In the genomic region with DNA sequence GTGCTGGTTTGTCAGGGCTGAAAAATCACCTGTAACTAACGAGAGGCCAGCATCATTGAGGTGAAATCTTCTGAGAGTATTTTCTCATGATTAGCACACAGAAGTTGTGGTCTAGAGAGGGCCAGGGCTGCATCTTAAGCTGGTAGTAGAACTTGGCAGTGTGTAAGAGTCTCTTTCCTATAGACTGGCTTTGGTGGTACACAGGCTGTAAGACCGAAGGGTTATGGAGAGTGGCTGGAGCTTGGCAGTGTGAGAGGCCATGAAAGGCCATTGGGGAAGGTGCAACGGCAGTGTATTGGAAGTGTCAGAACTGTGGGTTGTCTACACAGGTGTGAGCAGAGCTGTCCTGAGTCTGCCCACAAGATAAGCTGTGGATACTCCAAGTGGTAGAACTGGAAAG, we compare ENCODE assay signal across 31 mouse cellular contexts. TPM values are rescaled to one million over a fixed set of nuclear protein-coding genes. Genes with fewer than 3 reads are reported as not detected.
A peak's percentile ranks its signal among the peaks of the same experiment; 100 is the strongest.
DNase-seq lines count a peak whose midpoint lies in the region; ATAC-seq and TF ChIP-seq lines count a peak whose summit lies in the region.
"Had no signal": no experiment of that assay in that cellular context is flagged by ENCODE, and none has a peak within 500 bp of the region (broad histone marks: within the 10 kb centered on the region; RNA-seq: fewer than 3 reads in every experiment).

No protein-coding gene starts in this region.

- TF ChIP-seq POLR2A in CH12.LX (IDR thresholded peaks at IDR 0.05; ENCODE audit: low read depth, low read length): no peak

- no peaks in the 10 kb centered on the region for H3K36me3 ChIP-seq in megakaryocyte, embryonic 14.5 days (replicated peaks; ENCODE audit: low read length)
- no peaks in the 10 kb centered on the region for H3K36me3 ChIP-seq in CH12.LX (replicated peaks in 1 of 2; ENCODE audit: control insufficient read depth in 1 of 2, insufficient read depth in 1 of 2, low read length in 1 of 2)
- H3K36me3 ChIP-seq: G1E; hindbrain, embryonic 10.5 days; hindbrain, embryonic 13.5 days; intestine, embryonic 15.5 days had no signal

- dilution Hi-C loops in CH12.LX (cut with MboI; ENCODE audit: extremely low pct_ligation_motif_present, extremely low pct_unique_long_range_greater_than_20kb, low sequenced_read_pairs): no loop called here

- ATAC-seq in megakaryocyte, adult 5-6 weeks (ENCODE audit: poor library complexity, severe bottlenecking): no peak
- peak; percentile 12; the same call in 1 of the 2 replicates for ATAC-seq in megakaryocyte progenitor cell, adult 5-6 weeks (replicated peaks; ENCODE audit: poor library complexity)
- ATAC-seq: forebrain, embryonic 14.5 days; forebrain, postnatal 0 days; hindbrain, embryonic 16.5 days; intestine, embryonic 15.5 days; Patski had no signal

- no peak for TF ChIP-seq CTCF in CH12.LX (conservative IDR thresholded peaks at IDR 0.05 in 1 of 2, IDR thresholded peaks at IDR 0.05 in 1 of 2; ENCODE audit: low read depth in 2 of 2, low read length in 2 of 2)

- no peak for TF ChIP-seq RAD21 in CH12.LX (IDR thresholded peaks at IDR 0.05; ENCODE audit: low read depth, low read length)

- TF ChIP-seq EP300 in CH12.LX (IDR thresholded peaks at IDR 0.05; ENCODE audit: low read length): no peak

- H3K9ac ChIP-seq in CH12.LX (ENCODE audit: insufficient read depth, low read depth): no peak overlapping the region
- H3K9ac ChIP-seq: forebrain, postnatal 0 days; hindbrain, embryonic 13.5 days; intestine, embryonic 15.5 days had no signal

- no peaks in the 10 kb centered on the region for H3K9me3 ChIP-seq in megakaryocyte, embryonic 14.5 days
- no peaks in the 10 kb centered on the region for H3K9me3 ChIP-seq in CH12.LX (replicated peaks; ENCODE audit: low read length)
- H3K9me3 ChIP-seq: G1E; hindbrain, embryonic 10.5 days; hindbrain, embryonic 13.5 days; intestine, embryonic 15.5 days had no signal

- H3K4me3 ChIP-seq in megakaryocyte, embryonic 14.5 days (replicated peaks): peak overlapping the region; percentile 14
- no peak overlapping the region for H3K4me3 ChIP-seq in CH12.LX (replicated peaks in 1 of 3; ENCODE audit: low read depth in 2 of 3, low read length in 2 of 3, poor library complexity in 1 of 3)
- H3K4me3 ChIP-seq: hindbrain, embryonic 10.5 days; hindbrain, embryonic 13.5 days; intestine, embryonic 15.5 days had no signal

- H3K4me2 ChIP-seq in CH12.LX (ENCODE audit: insufficient read depth, low read depth, poor library complexity, severe bottlenecking): 0 out of 2 replicates have a peak overlapping the region, but pooled peaks have one; percentile 18
- H3K4me2 ChIP-seq: heart, embryonic 11.5 days; hindbrain, embryonic 13.5 days; intestine, embryonic 15.5 days had no signal

- peaks cover 67% of the 10 kb centered on the region for H3K4me1 ChIP-seq in megakaryocyte, embryonic 14.5 days
- peaks cover 11 to 31% of the 10 kb centered on the region in 2 experiments for H3K4me1 ChIP-seq in CH12.LX (ENCODE audit: control insufficient read depth in 1 of 2, insufficient read depth in 2 of 2)
- H3K4me1 ChIP-seq: hindbrain, embryonic 10.5 days; hindbrain, embryonic 13.5 days; intestine, embryonic 15.5 days had no signal

- peaks cover 9% of the 10 kb centered on the region for H3K27me3 ChIP-seq in megakaryocyte, embryonic 14.5 days (replicated peaks)
- peaks cover 34% of the 10 kb centered on the region for H3K27me3 ChIP-seq in CH12.LX (replicated peaks)
- H3K27me3 ChIP-seq: hindbrain, embryonic 13.5 days; intestine, embryonic 15.5 days had no signal

- no peak overlapping the region for H3K27ac ChIP-seq in CH12.LX (ENCODE audit: insufficient read depth, low read depth)
- H3K27ac ChIP-seq: hindbrain, embryonic 10.5 days; hindbrain, embryonic 13.5 days; intestine, embryonic 15.5 days had no signal

- in situ Hi-C loops in CH12.LX (cut with MboI; ENCODE audit: low pct_ligation_motif_present, low pct_unique_long_range_greater_than_20kb, low sequenced_read_pairs): loop anchor here (10.0 to 25.0 kb wide), 3 partner anchors 244 to 652 kb away; partner anchors contain the start of genes Cd209c and Cd209g

- DNase-seq in A20 (ENCODE audit: low read depth, low spot score) (peak; percentile 32), CH12.LX (ENCODE audit: extremely low read depth) (no peak)
- DNase-seq in cerebellum, adult 11 months: no peak
- DNase-seq in frontal cortex, postnatal 25 days (ENCODE audit: low spot score in 2 of 2): no peak
- DNase-seq: adrenal gland, postnatal 10 days; adrenal gland, postnatal 36 days; cerebellum, adult 18-20 months; cerebellum, adult 9-10 months; cerebellum, postnatal 14 days; forebrain, postnatal 0 days; gastrocnemius, postnatal 25 days; heart, postnatal 36 days had no signal

- H3K79me2 ChIP-seq in CH12.LX (replicated peaks; ENCODE audit: control insufficient read depth, extremely low read depth, insufficient read depth, poor library complexity, severe bottlenecking): no peaks in the 10 kb centered on the region

TF ChIP-seq in CH12.LX, 34 proteins besides CTCF, POLR2A, EP300 and RAD21:
- no peak for TF ChIP-seq USF2 (conservative IDR thresholded peaks at IDR 0.05; ENCODE audit: low read depth, low read length)

RNA-seq across cellular contexts. Expression of gene Clec4g, which starts 10.1 kb away (rescaled TPM):
- polyA plus RNA-seq in megakaryocyte, embryonic 14.5 days (2012; ENCODE audit: insufficient read depth, low replicate concordance): 1.2 and 11.6 TPM in 2 replicates
- 0.55 and 1.3 TPM in 2 replicates for total RNA-seq in megakaryocyte, adult 5-6 weeks (2015)
- total RNA-seq in megakaryocyte, adult 5-6 weeks (2017): 0.33 and 1.2 TPM in 2 replicates
- total RNA-seq in CH12.LX (2012; rRNA removed) (not detected in 2 replicates), CH12.LX (2014; rRNA removed) (not detected in 2 replicates)
- polyA plus RNA-seq in CH12.LX (2012; ENCODE audit: insufficient read length, low read depth): not detected in 2 replicates
- total RNA-seq in megakaryocyte progenitor cell, adult 5-6 weeks (2015): not detected in 2 replicates
- not detected in 2 replicates for total RNA-seq in megakaryocyte progenitor cell, adult 5-6 weeks (2017)
- total RNA-seq: adrenal gland, adult 18-20 months; adrenal gland, postnatal 36 days; forebrain, postnatal 0 days; gastrocnemius, adult 8-10 months; gastrocnemius, postnatal 25 days had no signal
- polyA plus RNA-seq: brain, embryonic 14.5 days; embryonic facial prominence, embryonic 14.5 days; forebrain, embryonic 14.5 days; G1E; hindbrain, embryonic 10.5 days; hindbrain, embryonic 13.5 days; hindbrain, embryonic 16.5 days; Patski had no signal

RNA-seq across cellular contexts. Expression of gene Fcer2a, which starts 16.3 kb away (rescaled TPM):
- 0.07 TPM in 1 of 2 replicates, not detected in the other for polyA plus RNA-seq in megakaryocyte, embryonic 14.5 days (2012; ENCODE audit: insufficient read depth, low replicate concordance)
- total RNA-seq in megakaryocyte, adult 5-6 weeks (2015): 0.13 and 0.41 TPM in 2 replicates
- 0.33 TPM in 1 of 2 replicates, not detected in the other for total RNA-seq in megakaryocyte, adult 5-6 weeks (2017)
- total RNA-seq in CH12.LX (2012; rRNA removed): 0.71 and 1.5 TPM in 2 replicates
- 2.9 and 3.7 TPM in 2 replicates for total RNA-seq in CH12.LX (2014; rRNA removed)
- 13.7 and 15.6 TPM in 2 replicates for polyA plus RNA-seq in CH12.LX (2012; ENCODE audit: insufficient read length, low read depth)
- total RNA-seq in megakaryocyte progenitor cell, adult 5-6 weeks (2015): not detected in 2 replicates
- not detected in 2 replicates for total RNA-seq in megakaryocyte progenitor cell, adult 5-6 weeks (2017)
- total RNA-seq: adrenal gland, postnatal 36 days; forebrain, postnatal 0 days; G1E; gastrocnemius, adult 8-10 months had no signal
- polyA plus RNA-seq: brain, embryonic 14.5 days; G1E; heart, embryonic 14.5 days had no signal

RNA-seq across cellular contexts. Expression of gene Trappc5, which starts 34.2 kb away (rescaled TPM):
- polyA plus RNA-seq in megakaryocyte, embryonic 14.5 days (2012; ENCODE audit: insufficient read depth, low replicate concordance): 10.6 and 25.8 TPM in 2 replicates
- 19.8 and 24.6 TPM in 2 replicates for total RNA-seq in megakaryocyte, adult 5-6 weeks (2015)
- 38.7 and 40.6 TPM in 2 replicates for total RNA-seq in megakaryocyte, adult 5-6 weeks (2017)
- total RNA-seq in CH12.LX (2012; rRNA removed): 21.5 and 22.2 TPM in 2 replicates
- 26.8 and 27.4 TPM in 2 replicates for total RNA-seq in CH12.LX (2014; rRNA removed)
- polyA plus RNA-seq in CH12.LX (2012; ENCODE audit: insufficient read length, low read depth): 22.4 and 24.4 TPM in 2 replicates
- 19.6 and 22.8 TPM in 2 replicates for total RNA-seq in megakaryocyte progenitor cell, adult 5-6 weeks (2015)
- 37.7 and 38.5 TPM in 2 replicates for total RNA-seq in megakaryocyte progenitor cell, adult 5-6 weeks (2017)

RNA-seq across cellular contexts. Expression of gene Fcor, which starts 38.1 kb away (rescaled TPM):
- 2.8 TPM in 1 of 2 replicates, not detected in the other for polyA plus RNA-seq in megakaryocyte, embryonic 14.5 days (2012; ENCODE audit: insufficient read depth, low replicate concordance)
- total RNA-seq in megakaryocyte, adult 5-6 weeks (2015): 14.4 and 15.0 TPM in 2 replicates
- total RNA-seq in megakaryocyte, adult 5-6 weeks (2017): 6.3 and 22.9 TPM in 2 replicates
- total RNA-seq in CH12.LX (2012; rRNA removed): not detected in 2 replicates
- total RNA-seq in CH12.LX (2014; rRNA removed): not detected in 2 replicates
- 0.63 and 0.67 TPM in 2 replicates for polyA plus RNA-seq in CH12.LX (2012; ENCODE audit: insufficient read length, low read depth)
- total RNA-seq in megakaryocyte progenitor cell, adult 5-6 weeks (2015): 22.6 and 25.4 TPM in 2 replicates
- 10.5 and 15.2 TPM in 2 replicates for total RNA-seq in megakaryocyte progenitor cell, adult 5-6 weeks (2017)
- total RNA-seq: G1E had no signal
- polyA plus RNA-seq: G1E had no signal

RNA-seq across cellular contexts. Expression of gene Cd209a, which starts 38.5 kb away (rescaled TPM):
- polyA plus RNA-seq in megakaryocyte, embryonic 14.5 days (2012; ENCODE audit: insufficient read depth, low replicate concordance): not detected in 2 replicates
- 87.1 and 93.3 TPM in 2 replicates for total RNA-seq in megakaryocyte, adult 5-6 weeks (2015)
- total RNA-seq in megakaryocyte, adult 5-6 weeks (2017): 80.2 and 95.6 TPM in 2 replicates
- total RNA-seq in CH12.LX (2012; rRNA removed) (not detected in 2 replicates), CH12.LX (2014; rRNA removed) (not detected in 2 replicates)
- polyA plus RNA-seq in CH12.LX (2012; ENCODE audit: insufficient read length, low read depth): not detected in 2 replicates
- total RNA-seq in megakaryocyte progenitor cell, adult 5-6 weeks (2015): 0.35 and 2.1 TPM in 2 replicates
- total RNA-seq in megakaryocyte progenitor cell, adult 5-6 weeks (2017): 0.37 and 0.84 TPM in 2 replicates
- total RNA-seq: forebrain, postnatal 0 days; G1E; gastrocnemius, postnatal 25 days had no signal
- polyA plus RNA-seq: embryonic facial prominence, embryonic 11.5 days; forebrain, embryonic 11.5 days; forebrain, embryonic 14.5 days; G1E; heart, embryonic 11.5 days; heart, embryonic 14.5 days; heart, postnatal 0 days; hindbrain, embryonic 10.5 days; hindbrain, embryonic 13.5 days; hindbrain, embryonic 16.5 days; Patski had no signal
